Mouse (Mus musculus) ES-E14 (cell line): ENCODE measurements around the gene Nos1ap. TPM values are rescaled to one million over a fixed set of nuclear protein-coding genes. Genes with fewer than 3 reads are reported as not detected.

Experiments
- DNase-seq: peaks from one replicate; pipeline ENCODE4 v3.0.0-alpha.2; 2013; ENCODE audit warnings: low read depth, low spot score
- H3K27ac ChIP-seq: 2 replicates; pipeline ENCODE4 v1.5.1; 2012; ENCODE audit warnings: low read depth, mild to moderate bottlenecking, low read length, moderate library complexity, mixed read lengths; ENCODE audit not compliant: poor library complexity, insufficient read depth, severe bottlenecking
- H3K36me3 ChIP-seq: 2 replicates; pipeline ENCODE4 v1.6.1; 2012; ENCODE audit warnings: mild to moderate bottlenecking, low read length, moderate library complexity, mixed read lengths; ENCODE audit not compliant: control insufficient read depth, poor library complexity, insufficient read depth, severe bottlenecking
- H3K4me1 ChIP-seq, 2 experiments: fragments of 150-350 bp in 1 of 2; sonication (generic) in 1 of 2; 2 replicates each; pipeline ENCODE4 v1.6.1; 2012; ENCODE audit warnings: low read length in 2 of 2, mild to moderate bottlenecking in 1 of 2, mixed read lengths in 1 of 2; ENCODE audit not compliant: control insufficient read depth in 2 of 2, insufficient read depth in 2 of 2, poor library complexity in 1 of 2
- H3K4me3 ChIP-seq, 2 experiments: fragments of 150-350 bp in 1 of 2; sonication (generic) in 1 of 2; 2 replicates each; pipeline ENCODE4 v1.5.1; 2012; ENCODE audit warnings: low read length in 2 of 2, low read depth in 1 of 2, mild to moderate bottlenecking in 1 of 2, mixed read lengths in 1 of 2; ENCODE audit not compliant: insufficient read depth in 1 of 2, poor library complexity in 1 of 2, severe bottlenecking in 1 of 2
- H3K9ac ChIP-seq: 2 replicates; pipeline ENCODE4 v1.6.1; 2012; ENCODE audit warnings: low read depth, mild to moderate bottlenecking, low read length, mixed read lengths; ENCODE audit not compliant: poor library complexity, insufficient read depth, severe bottlenecking
- H3K9me3 ChIP-seq: fragments of 150-350 bp; sonication (generic); 2 replicates; pipeline ENCODE4 v1.6.1; 2012; ENCODE audit warnings: low read depth, mild to moderate bottlenecking, low read length; ENCODE audit not compliant: control insufficient read depth, insufficient read depth
- CHD2 ChIP-seq: IDR thresholded peaks from 2 replicates; pipeline ENCODE4 v1.6.1; 2014; ENCODE audit warnings: mild to moderate bottlenecking, low read depth, low read length, inconsistent platforms
- HCFC1 ChIP-seq: IDR thresholded peaks from 2 replicates; pipeline ENCODE4 v1.6.1; 2012; ENCODE audit warnings: low read length, inconsistent platforms, borderline replicate concordance; ENCODE audit not compliant: insufficient read depth
- MAFK ChIP-seq: IDR thresholded peaks from 2 replicates; pipeline ENCODE4 v1.6.1; 2014; ENCODE audit warnings: mild to moderate bottlenecking, low read depth, low read length, inconsistent platforms; ENCODE audit not compliant: insufficient read depth
- ZC3H11A ChIP-seq: IDR thresholded peaks from 2 replicates; pipeline ENCODE4 v1.6.1; 2012; ENCODE audit warnings: low read depth, mild to moderate bottlenecking, inconsistent platforms, low read length, borderline replicate concordance
- ZNF384 ChIP-seq: IDR thresholded peaks from 2 replicates; pipeline ENCODE4 v1.6.1; 2012; ENCODE audit warnings: low read depth, low read length, inconsistent platforms
- in situ Hi-C, 2 experiments: fragments of 600-800 bp; cut with MboI; formaldehyde crosslinking; loops; one replicate each; pipeline ENCODE4 v1.15.1; 2025; ENCODE audit warnings: low sequenced_read_pairs in 2 of 2, inconsistent platforms in 1 of 2; ENCODE audit not compliant: unreplicated experiment in 2 of 2
- total RNA-seq: library from RNA; depleted of rRNA; stranded (reverse); fragments of 300-350 nt; gene quantifications from 2 replicates; pipeline ENCODE4 v1.2.3, GENCODE M21; 2012

Gene Nos1ap
- total RNA-seq, 1 experiment = 0.49 TPM

- H3K36me3 ChIP-seq = no peaks in the 10 kb centered on the region
- no peak overlapping the region for H3K27ac ChIP-seq
- H3K4me1 ChIP-seq = no peaks in the 10 kb centered on the region
- TF ChIP-seq MAFK (no peak), HCFC1 (no peak), ZNF384 (no peak), ZC3H11A (no peak), CHD2 (no peak)
- in situ Hi-C loops = no loop called here
- H3K9me3 ChIP-seq = no peaks in the 10 kb centered on the region
- no peak overlapping the region for H3K4me3 ChIP-seq
- no peak overlapping the region for H3K9ac ChIP-seq
- DNase-seq = no peak
Measured at GRCm38 (mm10) chr1:170438471-170439151, 151.1 kb downstream of the Nos1ap start.

- H3K4me1 ChIP-seq = no peaks in the 10 kb centered on the region
- H3K9me3 ChIP-seq = no peaks in the 10 kb centered on the region
- no peak overlapping the region for H3K9ac ChIP-seq
- H3K36me3 ChIP-seq = no peaks in the 10 kb centered on the region
- DNase-seq = no peak
- H3K4me3 ChIP-seq = no peak overlapping the region
- in situ Hi-C loops = no loop called here
- H3K27ac ChIP-seq = no peak overlapping the region
- no peak for TF ChIP-seq ZC3H11A
- no peak for TF ChIP-seq CHD2
- no peak for TF ChIP-seq ZNF384
- no peak for TF ChIP-seq HCFC1
- TF ChIP-seq MAFK = no peak
Measured at GRCm38 (mm10) chr1:170434146-170434545, 155.5 kb downstream of the Nos1ap start.

DNA sequence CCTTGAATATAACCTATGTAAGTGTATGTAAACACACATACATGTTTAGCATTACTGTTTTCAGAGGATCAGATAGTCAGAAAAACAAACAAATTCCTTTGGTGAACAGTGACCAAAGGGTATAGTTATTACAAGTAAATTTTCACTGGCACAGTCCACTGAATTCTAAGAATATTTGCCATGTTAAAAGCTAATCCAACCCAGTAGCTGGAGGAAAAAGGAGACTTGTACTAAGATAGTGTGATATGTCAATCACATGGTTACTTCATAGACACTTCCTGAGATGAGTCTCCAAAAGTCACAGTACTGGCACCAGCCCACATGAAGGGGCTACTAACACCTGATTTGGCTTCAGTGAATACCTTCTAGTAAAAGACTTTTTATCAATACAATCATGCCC, 156.0 kb downstream of the Nos1ap start:
- Histone ChIP-seq H3K36me3 (no peaks in the 10 kb centered on the region), H3K4me1 (no peaks in the 10 kb centered on the region), H3K9ac (no peak overlapping the region), H3K9me3 (no peaks in the 10 kb centered on the region), H3K4me3 (no peak overlapping the region), H3K27ac (no peak overlapping the region)
- DNase-seq = no peak
- in situ Hi-C loops = no loop called here
- TF ChIP-seq ZC3H11A (no peak), ZNF384 (no peak), HCFC1 (no peak), CHD2 (no peak), MAFK (no peak)

DNA sequence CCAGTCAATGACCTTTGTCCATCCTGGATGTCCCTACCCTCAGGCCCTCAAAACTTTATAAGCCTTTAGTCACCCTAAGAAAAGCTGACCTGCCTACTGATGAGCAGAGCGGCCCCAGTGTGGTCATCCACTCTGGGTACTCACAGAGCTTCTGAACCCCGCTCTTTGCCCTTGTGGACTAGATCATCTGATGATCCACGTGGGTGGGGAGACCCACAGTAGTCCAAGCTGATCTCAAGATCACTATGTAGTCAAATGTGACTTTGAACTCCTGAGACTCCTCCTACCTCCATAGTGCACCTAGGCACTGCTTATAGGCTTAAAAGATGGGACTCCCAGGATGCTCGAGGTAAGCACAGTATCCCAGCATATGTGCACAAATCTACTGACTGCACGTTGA, 157.4 kb downstream of the Nos1ap start:
- H3K9ac ChIP-seq = no peak overlapping the region
- no peak for DNase-seq
- no peak overlapping the region for H3K27ac ChIP-seq
- no peaks in the 10 kb centered on the region for H3K4me1 ChIP-seq
- H3K9me3 ChIP-seq = no peaks in the 10 kb centered on the region
- H3K4me3 ChIP-seq = no peak overlapping the region
- H3K36me3 ChIP-seq = no peaks in the 10 kb centered on the region
- TF ChIP-seq ZNF384 (no peak), CHD2 (no peak), ZC3H11A (no peak), MAFK (no peak)
- in situ Hi-C loops = no loop called here

GRCm38 (mm10) chr1:170431312-170431711, 158.3 kb downstream of the Nos1ap start:
- Histone ChIP-seq H3K9ac (no peak overlapping the region), H3K4me1 (peaks cover 0 to 3% of the 10 kb centered on the region in 2 experiments; a peak in 1 of 4 replicates), H3K27ac (no peak overlapping the region), H3K9me3 (no peaks in the 10 kb centered on the region), H3K4me3 (no peak overlapping the region), H3K36me3 (no peaks in the 10 kb centered on the region)
- no peak for DNase-seq
- in situ Hi-C loops = no loop called here
- TF ChIP-seq ZC3H11A (no peak), HCFC1 (no peak), CHD2 (no peak), MAFK (no peak), ZNF384 (no peak)
